Mouse (Mus musculus) stomach, postnatal 0 days (tissue): ENCODE results near the gene Dynlt1a. TPM values are rescaled to one million over a fixed set of nuclear protein-coding genes. Genes with fewer than 3 reads are reported as not detected.
"Not testable (repeated sequence)": the region's sequence is repeated elsewhere in the genome, so short reads cannot be mapped to it uniquely, and the experiment has no call there.

Experiments used
- ATAC-seq: fragments of 200-750 bp; cut with Nextera tagmentation; 2 replicates; pipeline ENCODE4 v1.8.0; 2017; ENCODE audit not compliant: low FRiP score, low TSS enrichment
- DNase-seq: peaks from one replicate; pipeline ENCODE4 v3.0.0-alpha.2; 2016; ENCODE audit warnings: low spot score
- H3K27ac ChIP-seq: fragments of 300-500 bp; sonication (generic); replicated peaks from 2 replicates; pipeline ENCODE4 v1.5.1; 2014; ENCODE audit warnings: mild to moderate bottlenecking, control low read depth
- H3K27me3 ChIP-seq: fragments of 300-500 bp; sonication (generic); 2 replicates; pipeline ENCODE4 v1.6.1; 2014; ENCODE audit warnings: low read length; ENCODE audit not compliant: control insufficient read depth, insufficient read depth
- H3K36me3 ChIP-seq: fragments of 300-500 bp; sonication (generic); 2 replicates; pipeline ENCODE4 v1.6.1; 2014; ENCODE audit warnings: low read length, mixed read lengths; ENCODE audit not compliant: control insufficient read depth, insufficient read depth
- H3K4me1 ChIP-seq: fragments of 300-500 bp; sonication (generic); replicated peaks from 2 replicates; pipeline ENCODE4 v1.6.1; 2014; ENCODE audit warnings: antibody characterized with exemption; ENCODE audit not compliant: control insufficient read depth, insufficient read depth
- H3K4me2 ChIP-seq: fragments of 300-500 bp; sonication (generic); replicated peaks from 2 replicates; pipeline ENCODE4 v1.6.1; 2014; ENCODE audit warnings: low read depth, mild to moderate bottlenecking, control low read depth, moderate library complexity
- H3K4me3 ChIP-seq: fragments of 300-500 bp; sonication (generic); 2 replicates; pipeline ENCODE4 v1.5.1; 2014; ENCODE audit warnings: low read depth, low read length, control low read depth
- H3K9ac ChIP-seq: fragments of 300-500 bp; sonication (generic); 2 replicates; pipeline ENCODE4 v1.6.1; 2014; ENCODE audit warnings: mild to moderate bottlenecking, low read length, control low read depth, mixed read lengths
- H3K9me3 ChIP-seq: fragments of 300-500 bp; sonication (generic); 2 replicates; pipeline ENCODE4 v1.6.1; 2016; ENCODE audit warnings: low read length; ENCODE audit not compliant: control insufficient read depth
- WGBS: fragments of 180-500 bp; shearing (Covaris S2); extraction: QIAGEN DNeasy Blood & Tissue Kit; methylation state at CpG from one replicate; pipeline ENCODE4 v1.1.7; 2014; 5-methylcytosine and 5-hydroxymethylcytosine counted together
- polyA plus RNA-seq: library from polyadenylated mRNA; unstranded; fragments of >200 nt; fragmentation: Nextera tagmentation; extraction: Ambion mirVana; gene quantifications from 2 replicates; pipeline ENCODE4 v1.2.1, GENCODE M21; 2015

The Dynlt1a gene
- polyA plus RNA-seq: 5.9 and 6.3 TPM in 2 replicates

DNA sequence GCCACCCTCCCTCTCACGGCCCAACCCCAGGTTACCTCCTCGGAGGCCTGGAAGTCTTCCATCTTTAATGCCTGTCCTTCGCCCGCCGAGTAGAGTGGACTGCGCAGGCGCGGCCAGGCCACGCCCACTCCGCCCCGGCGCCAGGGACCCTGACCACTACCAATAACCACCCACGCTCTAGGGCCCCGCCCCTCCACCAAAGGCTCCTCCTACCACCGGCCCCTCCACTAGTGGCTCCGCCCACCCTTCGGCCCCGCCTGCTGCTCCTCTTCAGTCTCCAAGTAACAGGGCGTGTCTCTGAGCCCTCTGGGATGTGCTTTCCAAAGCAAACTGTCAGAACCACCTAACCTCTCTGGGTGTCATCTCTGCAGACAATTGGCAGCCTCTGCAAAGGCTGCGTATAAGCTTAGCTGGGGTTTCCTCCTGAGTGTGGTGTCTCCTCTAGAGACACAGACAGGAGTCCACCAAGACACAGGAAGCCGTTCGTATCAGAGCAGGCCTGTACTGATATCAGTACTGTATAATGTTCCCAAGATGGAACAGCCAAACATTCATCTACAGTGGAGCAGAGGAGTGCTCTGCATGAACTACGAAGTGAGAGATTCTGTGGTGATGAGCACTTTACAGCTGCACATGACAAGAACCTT is at the start of gene Dynlt1a:
Gene Dynlt1a, minus strand, starts transcription at position 162 of the 647 bp plus-strand sequence.
- H3K36me3 ChIP-seq, H3K27ac ChIP-seq, H3K4me1 ChIP-seq, H3K9ac ChIP-seq, H3K9me3 ChIP-seq, H3K27me3 ChIP-seq: not testable (repeated sequence)
- WGBS: 7% methylated on average over 21 of the region's 23 CpGs
- DNase-seq (peak; percentile 90), ATAC-seq (peak; percentile 92)
- Histone ChIP-seq H3K4me2 (peak within 1 kb of the TSS; percentile 46), H3K4me3 (peak within 1 kb of the TSS; percentile 31)

DNA sequence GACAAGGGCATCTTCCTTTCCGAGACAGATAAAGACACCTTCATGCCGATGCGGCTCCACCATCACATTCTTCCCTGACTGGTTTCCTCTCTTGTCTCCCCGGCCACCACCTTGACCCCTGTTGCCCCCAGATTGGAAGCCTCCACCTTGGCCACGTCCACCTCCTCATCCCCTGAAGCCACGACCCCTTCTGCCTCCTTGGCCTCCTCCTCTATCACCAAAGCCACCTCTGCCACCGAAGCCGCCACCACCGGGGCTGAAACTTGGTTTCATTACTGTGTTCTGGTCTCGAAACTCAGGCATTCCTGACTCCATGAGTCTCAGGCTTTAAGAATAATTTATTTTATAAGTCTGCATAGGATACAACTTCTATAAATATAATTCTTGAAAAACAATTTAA is 38.0 kb upstream of the Dynlt1a start:
- WGBS: 84% methylated on average over 10 of the region's 10 CpGs
- H3K27ac ChIP-seq, H3K4me3 ChIP-seq, DNase-seq, H3K36me3 ChIP-seq, H3K4me2 ChIP-seq, H3K27me3 ChIP-seq, H3K4me1 ChIP-seq, H3K9ac ChIP-seq, ATAC-seq, H3K9me3 ChIP-seq: not testable (repeated sequence)

DNA sequence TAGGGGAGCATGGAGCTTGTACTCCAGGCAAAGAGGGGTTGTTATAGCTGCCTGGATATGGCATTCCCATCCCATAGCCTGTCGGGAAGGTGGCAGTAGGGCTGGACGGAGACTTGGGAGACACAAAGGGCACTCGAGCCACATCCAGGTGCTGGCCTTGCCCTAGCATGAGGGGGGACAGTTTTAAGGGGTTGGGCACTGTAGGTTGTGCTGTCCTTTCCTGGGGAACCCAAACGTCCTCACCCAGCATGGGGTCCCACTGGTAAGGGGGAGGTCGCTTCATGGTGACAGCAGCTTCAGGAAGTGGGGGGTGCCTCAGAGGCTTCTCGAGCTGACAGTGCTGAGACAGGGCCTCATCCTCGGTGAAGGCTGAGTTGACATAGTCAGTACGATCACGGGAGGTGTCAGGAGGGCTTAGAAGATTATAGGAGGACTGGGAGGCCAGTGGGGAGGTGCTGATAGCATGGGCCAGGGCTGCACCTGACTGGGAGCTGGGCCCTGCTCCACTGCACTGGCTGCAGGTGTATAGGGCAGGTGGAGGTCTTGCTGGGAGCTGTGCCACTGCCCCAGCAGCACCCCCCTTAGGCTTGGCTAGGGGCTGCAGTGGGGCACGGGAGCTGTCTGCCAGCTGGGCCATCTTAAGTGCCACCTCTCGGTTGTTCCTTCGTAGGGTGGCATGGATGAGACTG is 25.4 kb upstream of the Dynlt1a start:
- ATAC-seq: peak; percentile 24; the same call in 1 of the 2 replicates
- not testable (repeated sequence) for H3K9me3 ChIP-seq, H3K4me1 ChIP-seq, H3K4me2 ChIP-seq, DNase-seq, H3K36me3 ChIP-seq, H3K27ac ChIP-seq, H3K4me3 ChIP-seq, H3K9ac ChIP-seq, H3K27me3 ChIP-seq
- WGBS: no CpG with 5 or more reads among the region's 12 CpGs

DNA sequence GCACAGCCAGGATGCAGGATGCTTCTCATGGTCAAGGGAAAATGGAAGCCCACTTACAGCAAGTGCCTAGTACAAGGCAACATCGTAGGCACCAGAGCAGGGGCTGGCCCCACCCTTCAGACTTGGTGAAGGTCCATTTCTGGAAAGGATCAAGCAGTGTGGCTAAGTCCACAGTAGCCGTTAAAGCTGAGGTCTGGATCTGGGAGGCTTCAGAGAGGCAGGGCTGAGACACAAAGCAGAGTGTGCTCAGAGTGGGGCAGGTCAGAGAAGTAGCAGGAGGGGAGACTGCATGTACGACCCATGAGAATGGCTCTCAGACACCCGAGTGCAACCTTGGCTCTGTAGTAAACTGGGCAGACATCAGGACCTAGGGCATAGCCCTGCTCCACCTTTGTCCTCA is 11.7 kb upstream of the Dynlt1a start:
- DNase-seq, H3K4me3 ChIP-seq, H3K9ac ChIP-seq, H3K27me3 ChIP-seq, H3K9me3 ChIP-seq, H3K4me2 ChIP-seq, H3K27ac ChIP-seq, H3K36me3 ChIP-seq, ATAC-seq, H3K4me1 ChIP-seq: not testable (repeated sequence)
- WGBS: 70% methylated on average over 3 of the region's 4 CpGs

DNA sequence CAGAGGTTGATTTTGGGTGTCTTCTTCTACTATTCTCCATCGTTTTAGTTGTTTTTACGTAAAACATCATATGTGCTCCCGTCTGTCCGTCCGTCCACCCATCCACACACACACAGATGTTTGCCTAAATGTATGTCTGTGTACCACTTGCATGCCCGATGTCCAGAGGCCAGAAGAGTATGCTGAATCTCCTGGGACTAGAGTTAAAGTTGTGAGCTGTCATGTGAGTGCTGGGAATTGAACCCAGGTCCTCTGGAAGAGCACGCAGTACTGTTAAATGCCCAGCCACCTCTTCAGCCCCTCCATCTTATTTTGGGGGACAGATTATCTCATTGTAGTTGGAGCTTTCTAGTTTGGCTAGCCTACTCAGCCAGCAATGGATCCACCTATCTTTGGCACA is 10.3 kb upstream of the Dynlt1a start:
- H3K27me3 ChIP-seq, DNase-seq, H3K36me3 ChIP-seq, H3K9me3 ChIP-seq, H3K4me3 ChIP-seq, H3K4me1 ChIP-seq, H3K9ac ChIP-seq, ATAC-seq, H3K4me2 ChIP-seq, H3K27ac ChIP-seq: not testable (repeated sequence)
- 89% methylated on average over 6 of the region's 7 CpGs for WGBS

DNA sequence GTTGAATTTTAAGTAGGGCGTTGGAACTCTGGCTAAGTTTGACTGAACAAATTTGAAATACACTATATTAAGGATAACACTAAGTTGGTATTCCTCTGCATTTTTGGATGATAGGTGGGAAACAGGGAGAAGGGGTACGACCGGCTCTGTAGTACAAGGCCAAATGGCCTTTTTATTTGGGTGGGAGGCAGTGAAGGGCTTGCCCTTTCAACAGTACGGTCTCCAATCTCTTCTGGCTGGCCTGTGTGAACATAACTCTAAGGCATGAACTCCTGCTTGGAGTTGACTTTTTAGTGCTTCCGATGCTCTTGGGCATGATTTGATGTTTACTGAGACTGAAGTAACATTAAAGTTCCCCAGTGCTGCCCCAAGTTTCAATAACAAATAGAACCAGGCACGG is 8.2 kb upstream of the Dynlt1a start:
- H3K4me1 ChIP-seq, DNase-seq, H3K4me2 ChIP-seq, H3K9ac ChIP-seq, ATAC-seq, H3K36me3 ChIP-seq, H3K4me3 ChIP-seq, H3K27me3 ChIP-seq, H3K27ac ChIP-seq, H3K9me3 ChIP-seq: not testable (repeated sequence)
- WGBS: 72% methylated on average over 6 of the region's 6 CpGs

DNA sequence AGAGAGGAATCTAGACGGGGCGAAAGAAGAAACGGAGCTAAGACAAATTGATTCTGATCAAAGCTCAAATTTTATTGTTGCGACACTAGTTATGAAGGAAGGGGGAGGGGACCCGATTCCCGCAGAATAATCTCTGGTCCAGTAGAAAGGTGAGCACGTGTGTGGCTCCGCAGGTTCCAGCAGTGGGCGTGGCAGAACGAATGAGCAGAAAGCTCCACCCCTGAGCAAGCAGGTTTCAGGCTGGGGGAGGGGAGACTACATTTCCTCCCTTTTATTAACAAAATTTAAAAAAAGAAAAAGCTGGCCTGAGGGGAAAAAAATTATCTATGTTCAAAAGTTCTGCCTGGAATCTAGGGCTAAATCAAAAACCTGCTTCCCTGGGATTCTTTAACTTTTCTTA is 7.7 kb upstream of the Dynlt1a start:
- not testable (repeated sequence) for H3K27me3 ChIP-seq, H3K4me1 ChIP-seq, DNase-seq, H3K36me3 ChIP-seq, H3K9ac ChIP-seq, H3K4me2 ChIP-seq, ATAC-seq, H3K9me3 ChIP-seq, H3K4me3 ChIP-seq, H3K27ac ChIP-seq
- 50% methylated on average over 10 of the region's 10 CpGs for WGBS

DNA sequence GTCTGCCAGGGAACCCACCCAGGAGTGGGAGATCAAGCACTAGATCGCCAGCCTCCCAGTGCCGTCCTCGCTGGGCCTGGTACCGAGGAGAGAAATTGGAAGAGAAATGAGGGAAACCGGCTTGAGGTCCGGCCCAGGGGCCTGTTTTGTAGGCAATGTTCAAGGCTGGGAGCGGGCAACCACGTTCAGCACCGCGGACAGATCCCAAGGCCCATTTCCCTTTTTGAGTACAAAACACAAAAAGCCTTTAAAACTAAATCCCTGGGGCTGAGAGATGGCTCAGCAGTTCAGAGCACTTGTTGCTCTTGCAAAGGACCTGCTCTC is 4.4 kb upstream of the Dynlt1a start:
- 0 out of 2 replicates have a peak, but pooled peaks have one; percentile 36 for ATAC-seq
- H3K4me2 ChIP-seq, H3K9me3 ChIP-seq, H3K27me3 ChIP-seq, DNase-seq, H3K9ac ChIP-seq, H3K36me3 ChIP-seq, H3K4me1 ChIP-seq, H3K27ac ChIP-seq, H3K4me3 ChIP-seq: not testable (repeated sequence)
- WGBS: no CpG with 5 or more reads among the region's 10 CpGs

DNA sequence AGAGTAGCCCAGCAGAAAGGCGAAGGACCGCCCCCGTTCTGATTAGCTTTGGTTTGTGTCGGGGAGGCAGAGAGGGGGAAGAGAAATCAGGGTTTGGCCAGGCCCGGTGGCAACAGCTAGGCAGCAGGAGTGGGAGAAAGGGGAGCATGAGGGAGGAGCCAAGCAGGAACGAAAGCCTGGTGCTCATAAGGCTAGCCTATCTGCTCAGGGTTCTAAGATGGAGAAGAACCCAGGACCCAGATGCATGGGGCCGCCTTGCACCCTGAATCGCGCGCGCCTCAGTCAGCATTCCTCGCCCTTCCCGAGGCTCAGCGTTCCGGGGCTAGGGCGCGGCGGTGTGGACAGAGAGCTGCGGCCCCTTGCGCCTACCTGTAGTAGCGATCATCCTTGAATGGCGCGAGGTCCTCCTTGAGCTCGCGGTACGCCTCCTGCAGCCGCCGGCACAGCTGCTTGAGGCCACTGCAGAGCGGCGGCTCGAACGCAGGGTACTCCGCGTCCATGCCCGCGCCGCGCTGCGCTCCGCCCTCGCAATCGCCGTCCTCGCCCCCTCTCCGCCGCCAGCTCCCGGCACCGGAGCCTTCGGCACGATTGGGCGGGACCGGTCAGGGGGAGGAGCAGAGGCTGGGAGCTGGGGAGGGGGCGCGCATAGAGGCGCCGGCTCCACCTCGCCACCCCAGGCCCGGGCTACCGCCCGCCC is 3.9 kb upstream of the Dynlt1a start:
- H3K4me2 ChIP-seq, H3K9ac ChIP-seq, DNase-seq, H3K36me3 ChIP-seq, H3K4me1 ChIP-seq, H3K9me3 ChIP-seq, H3K27me3 ChIP-seq, H3K4me3 ChIP-seq, H3K27ac ChIP-seq: not testable (repeated sequence)
- peak; percentile 32; the same call in 1 of the 2 replicates for ATAC-seq
- WGBS: 0% methylated on average over 3 of the region's 60 CpGs
